In the genomic region with DNA sequence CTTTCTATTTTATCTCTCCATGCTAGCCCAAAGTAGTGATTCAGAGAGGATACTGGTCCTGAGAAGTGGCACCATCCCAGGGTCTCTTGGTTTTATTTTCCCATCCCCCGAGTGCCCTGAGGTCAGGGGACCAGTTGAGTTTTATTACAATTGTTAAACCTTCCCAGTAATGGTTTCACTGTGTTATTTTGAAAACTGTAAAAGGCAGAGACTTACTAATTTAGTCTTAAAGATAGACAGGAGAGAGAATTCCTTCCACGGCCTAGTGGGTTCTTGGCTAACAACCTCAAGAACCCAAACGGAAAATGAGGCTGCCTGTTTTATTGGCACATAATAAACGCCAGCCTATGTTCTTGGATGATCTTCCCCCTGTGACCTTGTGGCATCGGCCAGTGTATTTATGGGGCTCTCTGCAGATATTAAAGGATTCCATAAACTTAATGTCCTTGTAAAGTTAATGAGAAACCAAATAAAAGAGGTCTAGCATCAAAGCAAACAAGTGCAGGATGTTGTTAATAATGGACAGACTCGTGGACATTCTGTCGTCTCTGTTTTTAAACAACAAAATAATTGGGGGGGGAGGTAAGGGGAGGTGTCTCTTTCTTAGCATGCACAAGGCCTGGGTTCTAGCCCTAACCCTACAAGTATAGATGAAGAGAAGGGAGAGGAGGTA, we compare ENCODE assay signal across 29 mouse cellular contexts. TPM values are rescaled to one million over a fixed set of nuclear protein-coding genes. Genes with fewer than 3 reads are reported as not detected.
DNase-seq lines count a peak whose midpoint lies in the region; ATAC-seq and TF ChIP-seq lines count a peak whose summit lies in the region.
"Had no signal": no experiment of that assay in that cellular context is flagged by ENCODE, and none has a peak within 500 bp of the region (broad histone marks: within the 10 kb centered on the region; RNA-seq: fewer than 3 reads in every experiment).

No protein-coding gene starts in this region.

- H3K27me3 ChIP-seq in kidney, postnatal 0 days (ENCODE audit: insufficient read depth, low read length): no peaks in the 10 kb centered on the region
- peaks cover 2% of the 10 kb centered on the region; the same call in 1 of the 2 replicates for H3K27me3 ChIP-seq in limb, embryonic 13.5 days
- no peaks in the 10 kb centered on the region for H3K27me3 ChIP-seq in limb, embryonic 10.5 days (ENCODE audit: low read depth, poor library complexity, severe bottlenecking)
- H3K27me3 ChIP-seq in limb, embryonic 14.5 days (ENCODE audit: control insufficient read depth, insufficient read depth, low read length): no peaks in the 10 kb centered on the region
- H3K27me3 ChIP-seq in stomach, postnatal 0 days (ENCODE audit: control insufficient read depth, insufficient read depth, low read length): no peaks in the 10 kb centered on the region
- H3K27me3 ChIP-seq: embryonic facial prominence, embryonic 13.5 days; forebrain, embryonic 12.5 days; forebrain, embryonic 15.5 days; heart, embryonic 13.5 days had no signal

- no peak overlapping the region for H3K4me2 ChIP-seq in kidney, postnatal 0 days (ENCODE audit: low read length)
- no peak overlapping the region for H3K4me2 ChIP-seq in limb, embryonic 13.5 days (replicated peaks)
- H3K4me2 ChIP-seq in limb, embryonic 14.5 days (replicated peaks; ENCODE audit: low read depth, low read length, severe bottlenecking): no peak overlapping the region
- H3K4me2 ChIP-seq in stomach, postnatal 0 days (replicated peaks; ENCODE audit: low read depth): no peak overlapping the region
- H3K4me2 ChIP-seq: embryonic facial prominence, embryonic 13.5 days; forebrain, embryonic 12.5 days; forebrain, embryonic 15.5 days; heart, embryonic 13.5 days; hindbrain, embryonic 14.5 days had no signal

- peak; percentile 35 for DNase-seq in kidney, postnatal 0 days (ENCODE audit: low spot score)
- DNase-seq in kidney, adult 18-20 months: no peak
- DNase-seq in limb, embryonic 10.5 days (ENCODE audit: low spot score): no peak
- DNase-seq in forelimb bud, embryonic 11.5 days (ENCODE audit: low read depth, low spot score): peak; percentile 62
- peak; percentile 15 for DNase-seq in limb, embryonic 14.5 days (ENCODE audit: low spot score)
- DNase-seq in stomach, postnatal 0 days (ENCODE audit: low spot score): no peak
- DNase-seq: adrenal gland, adult 8-10 months; adrenal gland, postnatal 25 days; cerebellum, adult 11-12 months; cerebellum, adult 8-10 months; cerebellum, postnatal 10 days; cerebellum, postnatal 36 days; embryo, embryonic 11 days; gastrocnemius, postnatal 25 days; heart, adult 18-20 months; heart, postnatal 14 days; heart, postnatal 4 days had no signal

- no peak for ATAC-seq in kidney, postnatal 0 days (replicated peaks; ENCODE audit: low FRiP score, low read depth)
- peak; percentile 25; the same call in 1 of the 2 replicates for ATAC-seq in limb, embryonic 13.5 days (ENCODE audit: low FRiP score, low read depth)
- peak; percentile 15; the same call in 1 of the 2 replicates for ATAC-seq in limb, embryonic 14.5 days (ENCODE audit: low FRiP score, low read depth)
- ATAC-seq in stomach, postnatal 0 days (ENCODE audit: low FRiP score, low TSS enrichment): no peak
- ATAC-seq: activated CD4-positive, CD25-positive, alpha-beta regulatory T cell, adult 4 months; CD4-positive, CD25-positive, alpha-beta regulatory T cell, adult 4 months; forebrain, embryonic 15.5 days; hindbrain, postnatal 0 days had no signal

- no peaks in the 10 kb centered on the region; the same call in 1 of the 2 replicates for H3K4me1 ChIP-seq in kidney, postnatal 0 days (replicated peaks; ENCODE audit: insufficient read depth, low read length)
- peaks cover 6% of the 10 kb centered on the region; the same call in 1 of the 2 replicates for H3K4me1 ChIP-seq in limb, embryonic 13.5 days
- H3K4me1 ChIP-seq in limb, embryonic 10.5 days: peaks cover 25% of the 10 kb centered on the region
- H3K4me1 ChIP-seq in limb, embryonic 14.5 days (ENCODE audit: control insufficient read depth, insufficient read depth, low read length): no peaks in the 10 kb centered on the region
- no peaks in the 10 kb centered on the region for H3K4me1 ChIP-seq in stomach, postnatal 0 days (replicated peaks; ENCODE audit: control insufficient read depth, insufficient read depth)
- H3K4me1 ChIP-seq: embryonic facial prominence, embryonic 13.5 days; forebrain, embryonic 15.5 days; heart, embryonic 13.5 days had no signal

- 16% methylated on average over 7 of the region's 7 CpGs for WGBS in kidney, postnatal 0 days
- 13% methylated on average over 7 of the region's 7 CpGs for WGBS in limb, embryonic 13.5 days
- 31% methylated on average over 7 of the region's 7 CpGs for WGBS in limb, embryonic 10.5 days
- 13% methylated on average over 7 of the region's 7 CpGs for WGBS in limb, embryonic 14.5 days
- WGBS in stomach, postnatal 0 days: 79% methylated on average over 7 of the region's 7 CpGs

- H3K9me3 ChIP-seq in kidney, postnatal 0 days (replicated peaks; ENCODE audit: low read length): no peaks in the 10 kb centered on the region
- H3K9me3 ChIP-seq in limb, embryonic 13.5 days: peaks cover 9% of the 10 kb centered on the region
- H3K9me3 ChIP-seq in limb, embryonic 10.5 days (replicated peaks): peaks cover 4% of the 10 kb centered on the region; the same call in 1 of the 2 replicates
- H3K9me3 ChIP-seq in limb, embryonic 14.5 days (ENCODE audit: control insufficient read depth, low read length): 0 out of 2 replicates have a peak, but pooled peaks cover 3% of the 10 kb centered on the region
- no peaks in the 10 kb centered on the region for H3K9me3 ChIP-seq in stomach, postnatal 0 days (ENCODE audit: control insufficient read depth, low read length)
- H3K9me3 ChIP-seq: embryonic facial prominence, embryonic 13.5 days; forebrain, embryonic 12.5 days; forebrain, embryonic 15.5 days; heart, embryonic 10.5 days had no signal

- H3K9ac ChIP-seq in kidney, postnatal 0 days (ENCODE audit: low read depth, low read length): no peak overlapping the region
- no peak overlapping the region for H3K9ac ChIP-seq in limb, embryonic 13.5 days
- H3K9ac ChIP-seq in limb, embryonic 14.5 days (ENCODE audit: low read depth, low read length, severe bottlenecking): no peak overlapping the region
- no peak overlapping the region for H3K9ac ChIP-seq in stomach, postnatal 0 days (ENCODE audit: low read length)
- H3K9ac ChIP-seq: embryonic facial prominence, embryonic 13.5 days; forebrain, embryonic 12.5 days; forebrain, embryonic 15.5 days; heart, embryonic 13.5 days; hindbrain, embryonic 14.5 days had no signal

- no peak for TF ChIP-seq CTCF in kidney, postnatal 0 days (IDR thresholded peaks at IDR 0.05; ENCODE audit: low read depth)
- no peak for TF ChIP-seq CTCF in stomach, postnatal 0 days (IDR thresholded peaks at IDR 0.05; ENCODE audit: low read depth)

- H3K4me3 ChIP-seq in kidney, postnatal 0 days (replicated peaks; ENCODE audit: low read depth, low read length): no peak overlapping the region
- no peak overlapping the region for H3K4me3 ChIP-seq in limb, embryonic 13.5 days
- H3K4me3 ChIP-seq in limb, embryonic 10.5 days: no peak overlapping the region
- H3K4me3 ChIP-seq in limb, embryonic 14.5 days (replicated peaks; ENCODE audit: low read length): no peak overlapping the region
- H3K4me3 ChIP-seq in stomach, postnatal 0 days (ENCODE audit: low read depth, low read length): no peak overlapping the region
- H3K4me3 ChIP-seq: embryonic facial prominence, embryonic 10.5 days; embryonic facial prominence, embryonic 13.5 days; erythroblast, embryonic 14.5 days; forebrain, embryonic 12.5 days; forebrain, embryonic 15.5 days; heart, embryonic 10.5 days; heart, embryonic 13.5 days had no signal

- no peak for TF ChIP-seq EP300 in stomach, postnatal 0 days (optimal IDR thresholded peaks at IDR 0.05)

- H3K27ac ChIP-seq in kidney, postnatal 0 days: no peak overlapping the region
- no peak overlapping the region for H3K27ac ChIP-seq in limb, embryonic 13.5 days
- no peak overlapping the region for H3K27ac ChIP-seq in limb, embryonic 10.5 days
- H3K27ac ChIP-seq in limb, embryonic 14.5 days (replicated peaks; ENCODE audit: low read depth, low read length): no peak overlapping the region
- no peak overlapping the region for H3K27ac ChIP-seq in stomach, postnatal 0 days (replicated peaks)
- H3K27ac ChIP-seq: embryonic facial prominence, embryonic 10.5 days; embryonic facial prominence, embryonic 13.5 days; forebrain, embryonic 12.5 days; forebrain, embryonic 15.5 days; heart, embryonic 10.5 days; heart, embryonic 13.5 days; hindbrain, embryonic 14.5 days; hindbrain, postnatal 0 days had no signal

- H3K36me3 ChIP-seq in kidney, postnatal 0 days (ENCODE audit: insufficient read depth, low read length): peaks cover 19% of the 10 kb centered on the region; the same call in 1 of the 2 replicates
- H3K36me3 ChIP-seq in limb, embryonic 13.5 days: peaks cover 62% of the 10 kb centered on the region
- peaks cover 33% of the 10 kb centered on the region for H3K36me3 ChIP-seq in limb, embryonic 10.5 days
- peaks cover 53% of the 10 kb centered on the region for H3K36me3 ChIP-seq in limb, embryonic 14.5 days (ENCODE audit: control insufficient read depth, insufficient read depth, low read length)
- peaks cover 18% of the 10 kb centered on the region for H3K36me3 ChIP-seq in stomach, postnatal 0 days (ENCODE audit: control insufficient read depth, insufficient read depth, low read length)
- H3K36me3 ChIP-seq: forebrain, embryonic 15.5 days had no signal

- TF ChIP-seq POLR2A in limb, embryonic 14.5 days (IDR thresholded peaks at IDR 0.05; ENCODE audit: borderline replicate concordance, extremely low read depth, insufficient read depth, insufficient read length): no peak

RNA-seq across cellular contexts. Expression of gene Fam114a1, which starts 42.2 kb away (rescaled TPM):
- polyA plus RNA-seq in kidney, postnatal 0 days (2015; fragmentation: Nextera tagmentation; extraction: Ambion mirVana): 28.9 and 32.6 TPM in 2 replicates
- polyA plus RNA-seq in limb, embryonic 13.5 days (2015; fragmentation: Nextera tagmentation; extraction: Ambion mirVana): 59.2 and 62.9 TPM in 2 replicates
- polyA plus RNA-seq in limb, embryonic 10.5 days (2016; fragmentation: Nextera tagmentation; extraction: Ambion mirVana): 12.5 and 18.3 TPM in 2 replicates
- polyA plus RNA-seq in limb, embryonic 14.5 days (2012; rRNA removed): 69.6 and 71.7 TPM in 2 replicates
- 51.7 and 52.9 TPM in 2 replicates for polyA plus RNA-seq in limb, embryonic 14.5 days (2014; fragmentation: Nextera tagmentation; extraction: Ambion mirVana)
- polyA plus RNA-seq in stomach, postnatal 0 days (2015; fragmentation: Nextera tagmentation; extraction: Ambion mirVana): 28.1 and 31.0 TPM in 2 replicates
- polyA plus RNA-seq: erythroblast, embryonic 14.5 days had no signal

RNA-seq across cellular contexts. Expression of gene Tlr6, which starts 52.1 kb away (rescaled TPM):
- polyA plus RNA-seq in kidney, postnatal 0 days (2015; fragmentation: Nextera tagmentation; extraction: Ambion mirVana): 0.32 and 0.42 TPM in 2 replicates
- polyA plus RNA-seq in limb, embryonic 13.5 days (2015; fragmentation: Nextera tagmentation; extraction: Ambion mirVana): 0.97 and 1.4 TPM in 2 replicates
- polyA plus RNA-seq in limb, embryonic 10.5 days (2016; fragmentation: Nextera tagmentation; extraction: Ambion mirVana): 0.18 and 0.25 TPM in 2 replicates
- polyA plus RNA-seq in limb, embryonic 14.5 days (2012; rRNA removed): 1.7 and 3.1 TPM in 2 replicates
- polyA plus RNA-seq in limb, embryonic 14.5 days (2014; fragmentation: Nextera tagmentation; extraction: Ambion mirVana): 1.2 and 1.5 TPM in 2 replicates
- polyA plus RNA-seq in stomach, postnatal 0 days (2015; fragmentation: Nextera tagmentation; extraction: Ambion mirVana): 0.34 and 0.57 TPM in 2 replicates
- polyA plus RNA-seq: erythroblast, embryonic 14.5 days had no signal

Comparison
In these comparisons a context has a peak if more than half of its experiments do, and no peak if none do; other contexts are left out.
1. DNase-seq: peak in kidney, postnatal 0 days (single experiment), forelimb bud, embryonic 11.5 days (single experiment) and limb, embryonic 14.5 days (single experiment); none in kidney, adult 18-20 months (single experiment), limb, embryonic 10.5 days (single experiment) and stomach, postnatal 0 days (single experiment).
2. ATAC-seq: peak in limb, embryonic 13.5 days (single experiment) and limb, embryonic 14.5 days (single experiment); none in kidney, postnatal 0 days (single experiment) and stomach, postnatal 0 days (single experiment).